Mouse (Mus musculus) spleen, embryonic (tissue): ENCODE measurements at regions not wholly inside any gene's neighbourhood (a gene's known extent, or its start where the extent isn't known, plus 50 kb on each side); places are given as distances from the start of the nearest gene placed in this dataset.
"Not testable (repeated sequence)": the region's sequence is repeated elsewhere in the genome, so short reads cannot be mapped to it uniquely, and the experiment has no call there.

Source experiments
- CTCF ChIA-PET: fragments of 350-600 bp; sonication (Branson Sonifier 250); formaldehyde crosslinking; loops from one replicate; lab custom pipeline; 2022; lab: Charles Lee

- CTCF ChIA-PET: no interaction called here
These were observed 166.2 kb upstream of the Cdkn3 start for GRCm38 (mm10) chr14:46594151-46594550.

GRCm38 (mm10) chr14:46591753-46592359, 168.5 kb upstream of the Cdkn3 start:
- CTCF ChIA-PET: no interaction called here

- CTCF ChIA-PET: no interaction called here
These were observed 169.1 kb upstream of the Cdkn3 start for GRCm38 (mm10) chr14:46591211-46591610.

GRCm38 (mm10) chr14:46586093-46586492, 174.2 kb upstream of the Cdkn3 start:
- CTCF ChIA-PET: no interaction called here

GRCm38 (mm10) chr14:46578051-46579000, 182.0 kb upstream of the Cdkn3 start:
- CTCF ChIA-PET: no interaction called here

- CTCF ChIA-PET: no interaction called here
These were observed 184.5 kb upstream of the Cdkn3 start for GRCm38 (mm10) chr14:46575889-46576288.

- CTCF ChIA-PET: no interaction called here
These were observed 184.9 kb upstream of the Cdkn3 start for GRCm38 (mm10) chr14:46575414-46575813.

GRCm38 (mm10) chr14:46573401-46573800, 182.9 kb upstream of the Bmp4 start:
- CTCF ChIA-PET: no interaction called here

GRCm38 (mm10) chr14:46572972-46573371, 182.5 kb upstream of the Bmp4 start:
- CTCF ChIA-PET: not testable (repeated sequence)

- CTCF ChIA-PET: no interaction called here
These were observed 181.4 kb upstream of the Bmp4 start for GRCm38 (mm10) chr14:46571841-46572240.

GRCm38 (mm10) chr14:46569273-46569672, 178.8 kb upstream of the Bmp4 start:
- CTCF ChIA-PET: no interaction called here

- CTCF ChIA-PET: no interaction called here
These were observed 176.9 kb upstream of the Bmp4 start for GRCm38 (mm10) chr14:46567411-46567780.

GRCm38 (mm10) chr14:46566681-46567410, 176.4 kb upstream of the Bmp4 start:
- CTCF ChIA-PET: no interaction called here

GRCm38 (mm10) chr14:46564998-46565397, 174.5 kb upstream of the Bmp4 start:
- CTCF ChIA-PET: no interaction called here

- CTCF ChIA-PET: no interaction called here
These were observed 171.5 kb upstream of the Bmp4 start for GRCm38 (mm10) chr14:46562016-46562415.

- CTCF ChIA-PET: no interaction called here
These were observed 162.8 kb upstream of the Bmp4 start for GRCm38 (mm10) chr14:46553239-46553638.

- CTCF ChIA-PET: no interaction called here
These were observed 155.7 kb upstream of the Bmp4 start for GRCm38 (mm10) chr14:46546146-46546545.

- CTCF ChIA-PET: no interaction called here
These were observed 149.2 kb upstream of the Bmp4 start for GRCm38 (mm10) chr14:46539466-46540187.

GRCm38 (mm10) chr14:46536002-46536762, 145.7 kb upstream of the Bmp4 start:
- CTCF ChIA-PET: interaction anchor here (0.6 kb wide), 1 partner anchor 73 kb away, joined by 4 read pairs; no protein-coding TSS in a partner anchor

- CTCF ChIA-PET: no interaction called here
These were observed 142.2 kb upstream of the Bmp4 start for GRCm38 (mm10) chr14:46532697-46533096.

- CTCF ChIA-PET: no interaction called here
These were observed 140.0 kb upstream of the Bmp4 start for GRCm38 (mm10) chr14:46530452-46530851.
